Mouse (Mus musculus): ENCODE measurements around the gene C8b.

- TF ChIP-seq CTCF (IDR thresholded peaks at IDR 0.05; ENCODE audit: borderline replicate concordance, insufficient read depth, low read length) (no peak), POLR2A (IDR thresholded peaks at IDR 0.05; ENCODE audit: low read depth, low read length) (no peak)
These were observed 32.8 kb downstream of the C8b start for GRCm38 (mm10) chr4:104798951-104799350.

All from embryonic fibroblast, embryonic 13.5 days (primary cell).